Mouse (Mus musculus) embryo, embryonic 10.5 days (tissue): Measurements from ENCODE around the gene Zfyve21.

ENCODE experiments used
- DNase-seq: peaks from one replicate; pipeline ENCODE4 v3.0.0-alpha.2; 2015; ENCODE audit warnings: low spot score

Zfyve21 gene

DNA sequence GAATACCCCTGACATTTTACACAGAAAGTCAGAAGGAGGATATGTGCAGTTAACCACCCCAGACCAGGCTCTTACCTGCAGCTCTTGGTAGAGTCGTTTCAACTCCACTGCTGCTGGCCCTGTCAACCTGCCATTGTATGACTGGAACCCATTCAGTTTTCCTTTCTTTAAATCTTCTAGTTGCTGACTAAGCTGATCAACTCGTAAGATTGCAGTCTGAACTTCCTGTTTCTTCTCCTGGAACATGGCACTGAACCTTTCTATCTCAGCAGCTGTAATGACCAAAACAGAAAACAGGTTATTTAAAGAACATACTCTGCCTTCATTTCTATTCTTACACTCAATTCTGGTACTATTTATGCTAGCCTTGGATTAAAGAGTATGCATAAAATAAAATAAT lies 29.5 kb downstream of the Zfyve21 start:
- no peak for DNase-seq

DNA sequence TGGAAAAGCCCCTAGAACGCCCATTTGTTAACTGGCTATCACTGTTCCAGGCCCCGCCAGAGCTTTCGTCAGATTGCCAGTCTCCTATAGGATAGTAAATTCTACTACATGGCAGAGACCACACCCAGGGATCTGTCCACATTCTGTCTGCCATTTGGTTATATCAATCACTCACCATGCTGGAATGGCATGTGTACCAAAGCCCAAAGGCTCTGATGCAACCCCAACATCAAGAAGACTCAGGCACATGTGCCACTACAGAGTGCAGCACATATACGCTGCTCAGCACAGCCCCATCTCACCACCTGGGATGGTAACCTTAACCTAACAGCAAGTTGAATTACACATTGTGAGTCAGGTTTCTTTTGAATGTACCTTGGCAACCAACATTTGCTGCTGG lies 32.0 kb downstream of the Zfyve21 start:
- no peak for DNase-seq

DNA sequence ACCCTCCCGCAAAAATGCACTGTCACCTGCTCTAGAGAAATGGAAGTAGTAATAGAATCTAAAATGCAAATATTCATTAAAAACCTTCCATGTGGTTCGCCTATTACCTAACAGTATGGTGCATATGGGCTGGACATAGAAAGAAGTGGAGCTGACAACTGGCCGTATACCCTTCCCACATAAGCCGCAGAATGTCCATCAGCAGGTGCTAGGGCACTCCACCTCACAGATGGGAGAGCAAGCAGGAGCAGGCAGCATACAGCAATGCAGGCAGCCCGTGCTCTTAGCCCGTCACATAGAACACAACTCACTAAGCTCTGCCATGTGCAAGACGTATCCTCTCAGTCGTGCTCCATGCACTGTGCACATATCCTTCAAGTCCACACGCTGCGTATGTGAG lies 32.8 kb downstream of the Zfyve21 start:
- DNase-seq = no peak

DNA sequence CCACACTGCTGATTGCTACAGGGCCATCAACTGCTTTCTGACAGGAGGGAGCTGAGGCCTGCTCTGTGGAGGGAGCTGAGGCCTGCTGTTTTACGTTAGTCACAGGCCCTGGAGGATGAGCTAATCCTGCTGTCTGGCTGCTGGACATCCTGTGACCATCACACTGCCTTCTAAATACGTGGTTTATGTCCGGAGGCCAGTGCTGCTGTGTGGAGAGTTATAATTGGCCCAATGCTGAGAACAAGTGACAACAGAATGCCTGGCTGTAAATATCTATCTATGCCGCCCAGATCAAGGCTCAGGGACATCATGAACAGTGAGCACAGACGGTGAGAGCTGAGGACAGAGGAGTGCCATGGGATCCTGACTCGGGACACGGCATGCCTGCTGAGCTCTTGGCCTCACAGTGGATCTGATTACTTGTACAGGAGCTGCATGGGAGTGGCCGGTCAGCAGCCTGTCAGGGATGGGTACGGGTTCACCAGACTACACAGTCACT lies 34.4 kb downstream of the Zfyve21 start:
- DNase-seq = peak; percentile 15

DNA sequence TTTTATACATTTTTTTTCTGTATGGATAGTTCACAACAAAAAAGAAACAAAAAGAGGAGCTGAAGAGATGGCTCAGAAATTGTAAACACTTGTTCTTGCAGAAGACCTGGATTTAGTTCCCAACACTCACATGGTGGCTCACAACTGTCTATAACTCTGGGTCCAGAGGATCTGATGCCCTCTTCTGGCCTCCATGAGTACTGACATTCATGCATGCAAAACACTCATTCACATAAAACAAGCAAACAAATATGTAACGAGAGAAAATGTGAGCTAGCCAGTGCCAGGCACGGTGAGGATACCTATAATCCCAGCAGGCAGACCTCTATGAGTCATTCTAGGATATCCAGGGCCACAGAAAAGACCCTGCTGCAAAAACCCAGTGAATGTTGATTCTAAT lies 37.3 kb downstream of the Zfyve21 start:
- DNase-seq = peak; percentile 17

DNA sequence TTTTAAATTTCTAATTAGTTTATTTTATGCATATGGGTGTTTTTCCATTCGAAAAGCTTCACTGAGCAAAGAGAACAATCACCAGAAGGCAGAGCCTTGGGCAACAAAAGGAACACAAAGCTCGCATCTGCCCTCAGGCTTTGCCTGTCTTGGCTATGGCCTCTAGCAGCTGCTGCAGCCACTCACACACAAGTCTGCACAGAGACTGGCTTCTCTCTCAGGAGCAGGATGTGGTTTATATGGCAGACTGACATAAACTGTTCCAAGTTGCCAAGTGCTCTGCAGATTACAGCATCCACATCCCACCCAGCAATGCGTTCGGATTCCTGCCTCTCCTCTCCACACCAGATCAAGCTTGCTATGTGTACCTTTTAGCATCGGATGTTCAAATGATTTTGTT lies 37.8 kb downstream of the Zfyve21 start:
- DNase-seq = no peak

DNA sequence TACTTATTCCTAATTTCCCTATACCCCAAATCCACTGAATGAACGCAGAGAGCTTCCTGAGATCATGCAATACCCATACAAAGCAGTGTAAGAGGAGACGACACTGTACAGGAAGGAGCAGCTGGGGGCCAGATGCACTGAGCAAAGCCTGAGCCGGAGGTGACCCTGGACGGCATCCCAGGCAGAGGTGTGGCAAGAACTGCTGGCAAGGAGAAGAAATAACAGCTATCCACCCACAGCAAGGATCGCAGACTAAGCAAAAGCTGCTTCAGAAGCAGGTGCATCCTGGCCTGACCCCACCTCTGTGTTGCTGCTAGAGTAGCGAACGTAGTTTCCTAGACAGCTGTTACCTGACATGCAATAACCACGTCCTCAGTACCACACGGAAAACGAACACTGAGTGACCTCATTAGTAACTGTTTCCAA lies 39.1 kb downstream of the Zfyve21 start:
- DNase-seq = peak; percentile 12

DNA sequence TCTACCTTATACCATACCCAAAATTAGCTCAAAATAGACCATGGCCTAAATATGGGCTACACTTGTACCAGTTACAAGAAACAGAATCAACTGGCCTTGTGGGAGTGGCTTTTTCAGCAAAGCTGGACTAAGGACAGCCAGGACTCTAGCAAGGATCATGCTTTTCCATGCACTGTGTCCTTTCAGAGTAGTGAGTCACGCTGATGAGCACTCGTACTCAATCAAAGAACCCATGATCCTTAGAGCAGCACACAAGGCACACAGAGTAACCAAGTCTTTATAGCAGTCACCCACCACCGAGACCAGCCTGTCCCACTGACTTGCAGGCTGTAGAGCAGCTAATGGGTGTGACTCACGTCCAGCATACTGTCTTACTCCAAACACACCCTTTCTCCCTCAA lies 39.6 kb downstream of the Zfyve21 start:
- DNase-seq = no peak

DNA sequence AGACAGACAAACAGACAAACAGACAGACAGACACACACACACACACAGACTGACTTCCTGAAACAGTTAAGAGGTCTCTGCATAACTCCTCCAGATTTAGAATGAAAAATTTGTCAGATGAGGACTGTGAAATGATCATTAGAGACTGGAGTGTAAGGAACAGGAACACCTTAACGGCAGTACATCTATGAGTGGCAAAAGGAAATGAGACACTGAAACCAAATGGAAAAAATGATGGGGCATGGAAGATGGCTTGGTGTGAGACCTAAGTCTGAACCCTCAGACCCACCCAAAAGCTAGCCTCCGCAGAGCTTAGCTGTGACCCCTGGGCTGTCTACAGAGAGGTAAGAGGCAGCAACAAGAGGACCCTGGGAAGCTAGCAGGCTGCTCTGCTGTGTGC lies 41.5 kb downstream of the Zfyve21 start:
- DNase-seq = no peak

DNA sequence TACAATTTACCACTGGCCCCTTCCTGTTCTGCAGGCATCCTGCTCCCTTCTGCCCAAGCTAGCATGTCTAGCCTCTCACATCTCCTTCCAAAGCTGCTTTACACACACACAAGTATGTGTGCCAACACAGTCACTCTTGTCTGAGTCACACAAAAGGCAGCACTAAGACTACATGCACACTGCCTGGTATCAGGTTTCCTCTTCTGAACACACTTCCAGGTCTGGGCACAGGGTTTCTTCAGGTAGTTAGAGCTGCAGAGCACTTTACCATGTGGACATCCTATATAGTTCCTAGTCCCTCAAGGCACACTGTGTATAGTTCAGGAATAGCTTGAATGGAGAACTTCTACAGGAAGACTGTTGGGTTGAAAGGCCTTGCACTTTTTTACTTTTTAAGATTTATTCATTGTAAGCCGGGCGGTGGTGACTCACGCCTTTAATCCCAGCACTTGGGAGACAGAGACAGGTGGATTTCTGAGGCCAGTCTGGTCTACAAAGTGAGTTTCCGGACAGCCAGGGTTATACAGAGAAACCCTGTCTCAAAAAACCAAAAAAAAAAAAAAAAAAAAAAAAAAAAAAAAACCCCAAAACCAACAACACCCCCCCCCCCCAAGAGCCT lies 50.3 kb downstream of the Zfyve21 start:
- DNase-seq = no peak

DNA sequence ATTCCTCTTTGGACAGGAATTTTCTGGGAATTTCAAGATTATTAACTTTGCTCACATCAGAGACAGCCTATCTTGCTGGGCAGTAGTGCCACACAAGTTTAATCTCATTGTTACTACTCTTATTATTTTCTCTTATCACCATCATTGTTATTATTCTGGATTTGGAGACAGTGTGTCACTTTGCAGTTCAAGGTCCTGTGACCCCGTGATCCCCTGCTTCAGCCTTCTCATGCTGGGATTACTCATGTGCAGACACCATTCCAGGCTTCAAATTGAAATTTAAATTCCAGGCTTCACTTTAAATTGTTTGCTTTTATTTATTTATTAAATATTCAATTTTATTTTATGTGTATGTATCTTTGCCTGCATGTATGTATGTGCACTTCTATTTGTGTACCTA lies 55.8 kb downstream of the Zfyve21 start:
- DNase-seq = no peak

DNA sequence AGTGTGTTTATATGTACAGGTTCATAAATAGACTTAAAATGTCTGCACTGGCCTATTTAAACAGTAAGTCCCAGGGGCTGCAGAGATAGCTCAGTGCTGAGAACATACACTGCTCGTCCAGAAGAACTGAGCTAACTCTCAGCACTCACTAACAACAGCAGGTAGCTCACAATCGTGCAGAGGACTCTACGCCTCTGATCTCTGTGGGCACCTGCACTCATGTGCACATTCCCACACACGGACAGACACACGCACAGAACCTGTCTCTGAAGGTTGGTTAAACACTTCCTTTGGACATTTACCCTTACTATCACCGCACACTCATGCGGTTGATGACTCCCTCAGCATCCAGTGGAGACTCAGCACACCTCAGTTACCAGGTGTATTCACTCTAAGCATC lies 56.8 kb downstream of the Zfyve21 start:
- DNase-seq = no peak

DNA sequence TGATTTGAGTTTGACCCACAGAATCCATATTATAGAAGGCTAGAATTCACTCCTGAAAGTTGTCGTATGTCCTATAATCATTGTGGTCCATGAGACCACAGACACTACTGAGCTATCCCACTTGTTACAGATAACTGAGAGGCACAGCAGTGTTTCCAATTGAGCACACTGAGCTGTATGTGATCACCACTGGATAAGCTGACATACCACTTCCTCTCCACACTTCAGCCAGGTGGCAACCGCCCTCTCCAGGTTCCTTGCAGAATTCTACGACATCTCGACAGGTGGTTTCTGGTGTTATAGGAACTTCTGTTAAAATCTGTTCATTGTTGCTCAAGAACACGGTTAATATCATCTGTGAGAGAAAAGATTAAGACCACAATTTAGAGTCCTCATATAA lies 58.1 kb downstream of the Zfyve21 start:
- no peak for DNase-seq

DNA sequence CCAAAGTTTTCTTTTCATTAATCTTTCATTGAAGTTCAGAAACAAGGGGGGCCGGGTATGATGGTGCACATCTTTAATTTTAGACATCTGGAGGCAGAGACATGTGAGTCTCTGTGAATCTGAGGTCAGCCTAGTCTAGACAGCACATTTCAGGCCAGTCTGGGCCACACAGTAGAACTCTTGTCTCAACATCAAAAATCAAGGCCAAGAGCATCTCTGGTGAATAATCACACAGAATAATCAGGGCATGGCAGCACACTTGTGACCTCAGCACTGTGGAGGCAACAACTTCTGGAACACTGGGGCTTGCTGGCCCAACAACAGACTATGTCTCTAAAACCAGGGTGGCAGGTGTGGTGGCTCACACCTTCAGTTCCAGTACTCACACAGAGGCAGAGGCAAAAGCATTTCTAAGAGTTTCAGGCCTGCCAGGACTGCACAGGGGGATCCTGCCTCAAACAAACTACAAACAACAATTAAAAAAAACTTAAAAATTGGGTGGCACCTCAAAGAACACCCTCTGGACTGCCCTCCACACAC lies 60.7 kb downstream of the Zfyve21 start:
- no peak for DNase-seq

DNA sequence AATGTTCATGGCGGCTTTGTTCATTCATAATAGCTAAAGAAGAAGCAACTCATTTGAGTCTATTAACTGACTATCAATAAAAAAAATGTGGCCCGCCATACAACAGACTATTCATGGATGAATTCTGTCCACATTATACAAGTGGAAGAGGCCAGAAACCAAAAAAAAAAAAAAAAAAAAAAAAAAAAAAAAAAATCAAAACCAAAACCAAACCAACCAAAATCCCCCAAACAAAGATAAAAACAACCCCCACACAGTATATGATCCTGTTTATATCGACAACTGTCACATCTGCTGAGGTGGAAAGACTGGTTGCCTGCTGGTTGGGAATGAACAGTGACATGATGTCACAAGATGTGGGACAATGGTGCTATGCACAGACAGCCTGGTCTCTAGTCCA lies 61.5 kb downstream of the Zfyve21 start:
- DNase-seq = no peak

DNA sequence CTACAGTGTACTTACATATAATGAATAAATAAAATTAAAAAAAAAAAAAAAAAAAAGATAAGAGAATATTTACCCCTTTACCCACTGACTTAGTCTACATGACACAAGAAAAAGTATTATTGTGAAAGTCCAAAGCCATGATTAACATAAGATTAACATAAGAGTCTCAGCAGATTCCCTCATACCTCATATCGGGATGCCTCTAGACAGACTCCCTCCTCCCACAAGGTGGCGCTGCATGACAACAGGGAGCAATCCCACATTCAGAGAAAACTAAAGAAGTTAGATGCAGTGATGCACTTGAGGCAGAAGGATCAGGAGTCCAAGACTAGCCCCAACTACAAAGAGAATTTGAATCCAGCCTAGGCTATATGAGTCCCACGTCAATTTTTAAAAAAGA lies 64.2 kb downstream of the Zfyve21 start:
- peak; percentile 92 for DNase-seq
